Mouse (Mus musculus) liver, postnatal 0 days (tissue): ENCODE measurements at regions not wholly inside any gene's neighbourhood (a gene's known extent, or its start where the extent isn't known, plus 50 kb on each side); places are given as distances from the start of the nearest gene placed in this dataset.

Experiments used
- CTCF ChIP-seq: sonication (generic); IDR thresholded peaks from 2 replicates; pipeline ENCODE4 v1.5.1; 2016; ENCODE audit warnings: antibody characterized with exemption, low read depth
- EP300 ChIP-seq: IDR thresholded peaks from 2 replicates; pipeline ENCODE4 v1.6.1; 2016; ENCODE audit warnings: antibody characterized with exemption, low read depth, mild to moderate bottlenecking

DNA sequence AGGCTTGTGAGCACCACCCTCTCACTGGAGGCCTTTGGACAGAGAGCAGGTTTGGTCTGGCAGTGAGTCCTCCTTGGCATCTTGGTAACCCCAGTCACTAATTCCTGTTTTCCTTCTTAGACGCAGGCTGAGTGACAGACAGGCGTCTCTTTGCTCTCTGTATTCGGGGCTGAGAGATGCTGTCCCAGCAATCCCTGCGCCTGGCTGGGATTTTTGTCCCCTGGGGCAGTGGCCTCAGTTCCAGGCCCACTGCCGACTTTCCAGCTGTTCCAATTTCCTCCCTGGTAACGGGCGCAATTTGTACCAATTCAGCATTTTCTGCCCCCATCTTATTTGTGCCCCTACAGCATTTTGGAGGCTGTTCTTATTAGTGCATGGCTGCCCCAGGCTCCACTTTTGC is 118.5 kb upstream of the Irx6 start:
- no peak for TF ChIP-seq EP300
- TF ChIP-seq CTCF, result no peak
